Mouse (Mus musculus) liver, postnatal 0 days (tissue): ENCODE measurements around the gene Ano10.

ENCODE experiments used
- CTCF ChIP-seq: sonication (generic); IDR thresholded peaks from 2 replicates; pipeline ENCODE4 v1.5.1; 2016; ENCODE audit warnings: antibody characterized with exemption, low read depth
- EP300 ChIP-seq: IDR thresholded peaks from 2 replicates; pipeline ENCODE4 v1.6.1; 2016; ENCODE audit warnings: antibody characterized with exemption, low read depth, mild to moderate bottlenecking

DNA sequence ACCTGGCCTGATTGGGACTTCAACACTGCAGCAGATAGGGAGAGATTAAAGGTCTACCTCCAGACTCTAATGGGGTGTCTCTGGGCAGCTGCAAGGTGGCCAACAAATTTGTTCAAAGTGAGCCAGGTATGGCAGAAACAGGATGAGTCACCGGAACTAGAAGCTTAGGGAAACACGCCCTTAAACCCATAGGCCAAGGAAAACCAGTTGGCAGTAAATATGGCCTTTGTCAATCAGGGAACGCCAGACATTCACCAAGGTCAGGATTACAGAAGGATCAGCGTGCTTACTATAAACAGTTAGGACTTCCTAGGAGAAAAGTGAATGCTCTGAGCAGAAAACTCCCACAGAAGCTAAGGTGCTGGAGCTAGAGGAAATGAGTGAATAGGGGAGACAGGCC, 13.2 kb downstream of the Ano10 start:
- TF ChIP-seq CTCF (no peak), EP300 (no peak)
